In the genomic region with DNA sequence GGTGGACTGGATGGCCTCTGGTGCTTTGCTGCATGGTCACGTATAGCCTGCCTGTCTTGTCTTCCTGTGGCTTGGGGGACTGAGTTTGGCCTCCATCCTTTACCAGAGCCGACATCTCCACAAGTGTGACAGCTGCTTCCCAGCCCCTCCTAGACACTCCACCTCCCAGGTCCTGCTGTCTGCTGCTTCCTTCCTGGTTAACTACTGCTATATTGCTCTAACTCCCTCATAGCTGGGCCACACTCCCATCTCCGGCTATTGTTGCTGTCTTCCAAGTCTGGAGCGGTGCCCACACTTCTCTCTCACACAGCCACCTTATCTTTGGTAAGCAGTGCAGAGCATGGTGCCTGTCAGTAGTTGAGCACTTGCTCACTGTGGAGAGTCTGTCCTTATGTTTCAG, we compare ENCODE assay signal across 8 mouse cellular contexts. TPM values are rescaled to one million over a fixed set of nuclear protein-coding genes. Genes with fewer than 3 reads are reported as not detected.
A peak's percentile ranks its signal among the peaks of the same experiment; 100 is the strongest.
DNase-seq lines count a peak whose midpoint lies in the region; ATAC-seq and TF ChIP-seq lines count a peak whose summit lies in the region.

No protein-coding gene starts in this region.

- peaks cover 59% of the 10 kb centered on the region for H3K36me3 ChIP-seq in G1E (replicated peaks)
- H3K36me3 ChIP-seq in limb, embryonic 12.5 days: peaks cover 49% of the 10 kb centered on the region
- peaks cover 47% of the 10 kb centered on the region for H3K36me3 ChIP-seq in midbrain, embryonic 14.5 days (ENCODE audit: control insufficient read depth, insufficient read depth, low read length)

- 0 out of 2 replicates have a peak overlapping the region, but pooled peaks have one; percentile 23 for H3K27ac ChIP-seq in limb, embryonic 12.5 days
- no peak overlapping the region for H3K27ac ChIP-seq in midbrain, embryonic 14.5 days (replicated peaks; ENCODE audit: low read depth, low read length)

- H3K27me3 ChIP-seq in G1E (ENCODE audit: insufficient read depth, low read length): no peaks in the 10 kb centered on the region
- H3K27me3 ChIP-seq in limb, embryonic 12.5 days: no peaks in the 10 kb centered on the region
- H3K27me3 ChIP-seq in midbrain, embryonic 14.5 days (ENCODE audit: control insufficient read depth, insufficient read depth, low read length): no peaks in the 10 kb centered on the region

- peak overlapping the region; percentile 6; the same call in 1 of the 2 replicates for H3K4me3 ChIP-seq in G1E (ENCODE audit: low read depth, low read length)
- H3K4me3 ChIP-seq in limb, embryonic 12.5 days (replicated peaks): peak overlapping the region; percentile 94; the same call in 1 of the 2 replicates
- H3K4me3 ChIP-seq in midbrain, embryonic 14.5 days (replicated peaks; ENCODE audit: low read depth, low read length): no peak overlapping the region

- no peaks in the 10 kb centered on the region for H3K9me3 ChIP-seq in G1E (replicated peaks)
- H3K9me3 ChIP-seq in limb, embryonic 12.5 days: no peaks in the 10 kb centered on the region
- H3K9me3 ChIP-seq in midbrain, embryonic 14.5 days (ENCODE audit: control insufficient read depth, low read length): no peaks in the 10 kb centered on the region

- H3K4me2 ChIP-seq in limb, embryonic 12.5 days: no peak overlapping the region
- peak overlapping the region; percentile 60; the same call in 1 of the 2 replicates for H3K4me2 ChIP-seq in midbrain, embryonic 14.5 days (ENCODE audit: low read length)

- TF ChIP-seq CTCF in G1E (IDR thresholded peaks at IDR 0.05; ENCODE audit: low read depth, low read length): no peak

- intact Hi-C loops in left cerebral cortex, postnatal 10 days (cut with DNase I): no loop called here

- H3K4me1 ChIP-seq in G1E (ENCODE audit: insufficient read depth, low read depth, low read length): peaks cover 42% of the 10 kb centered on the region
- peaks cover 34% of the 10 kb centered on the region for H3K4me1 ChIP-seq in limb, embryonic 12.5 days (replicated peaks)
- H3K4me1 ChIP-seq in midbrain, embryonic 14.5 days (ENCODE audit: control insufficient read depth, insufficient read depth, low read length): peaks cover 14% of the 10 kb centered on the region

- WGBS in limb, embryonic 12.5 days: 88% methylated on average over 4 of the region's 4 CpGs
- WGBS in midbrain, embryonic 14.5 days: 94% methylated on average over 4 of the region's 4 CpGs

- no peak for DNase-seq in G1E (ENCODE audit: low spot score)
- DNase-seq in c-Kit-positive CD71-positive TER-119-positive erythroid progenitor cells, embryonic 14.5 days (ENCODE audit: low spot score): peak; percentile 54
- DNase-seq in heart, postnatal 4 days: peak; percentile 82
- DNase-seq in midbrain, embryonic 14.5 days: no peak
- no peak for DNase-seq in left cerebral cortex, postnatal 10 days (ENCODE audit: extremely low spot score in 1 of 2, low spot score in 2 of 2)
- no peak for DNase-seq in right cerebral cortex, adult 18-20 months
- no peak for DNase-seq in right cerebral cortex, postnatal 36 days (ENCODE audit: low spot score in 2 of 2)

- H3K9ac ChIP-seq in limb, embryonic 12.5 days (replicated peaks): peak overlapping the region; percentile 83; the same call in 1 of the 2 replicates
- no peak overlapping the region for H3K9ac ChIP-seq in midbrain, embryonic 14.5 days (replicated peaks; ENCODE audit: low read length)

- no peak for ATAC-seq in G1E (ENCODE audit: extremely low read depth, insufficient number of reproducible peaks, low FRiP score, poor library complexity, severe bottlenecking)
- no peak for ATAC-seq in limb, embryonic 12.5 days (ENCODE audit: insufficient number of reproducible peaks, insufficient read depth, low FRiP score, low TSS enrichment, low read depth)
- no peak for ATAC-seq in midbrain, embryonic 14.5 days (ENCODE audit: low FRiP score, low TSS enrichment)

RNA-seq across cellular contexts. Expression of a gene that starts 0.6 kb away (rescaled TPM):
- total RNA-seq in G1E (2014; fragmentation: Nextera tagmentation) (1.8 and 2.6 TPM in 2 replicates), G1E (2017) (0.12 TPM in 1 of 2 replicates, not detected in the other)
- polyA plus RNA-seq in G1E (2012): 3.3 and 4.2 TPM in 2 replicates
- 1 to 10 TPM in 1 of 2 experiments, under 1 TPM in 1; 0.88 to 1.5 TPM for total RNA-seq in heart, postnatal 4 days (2021)
- 0.40 TPM in 1 of 2 replicates, not detected in the other for polyA plus RNA-seq in limb, embryonic 12.5 days (2016; fragmentation: Nextera tagmentation; extraction: Ambion mirVana)
- 0.25 TPM in 1 of 2 replicates, not detected in the other for polyA plus RNA-seq in midbrain, embryonic 14.5 days (2014; fragmentation: Nextera tagmentation; extraction: Ambion mirVana)
- 1 to 10 TPM; 6.3 to 7.3 TPM for total RNA-seq in left cerebral cortex, postnatal 10 days (2021)

RNA-seq across cellular contexts. Expression of a gene that starts 2.3 kb away (rescaled TPM):
- total RNA-seq in G1E (2014; fragmentation: Nextera tagmentation): 21.7 and 22.4 TPM in 2 replicates
- total RNA-seq in G1E (2017): 6.7 and 7.4 TPM in 2 replicates
- polyA plus RNA-seq in G1E (2012): 3.3 and 5.0 TPM in 2 replicates
- total RNA-seq in heart, postnatal 4 days (2021): 10 to 100 TPM; 56.3 to 59.2 TPM
- 33.5 and 37.5 TPM in 2 replicates for polyA plus RNA-seq in limb, embryonic 12.5 days (2016; fragmentation: Nextera tagmentation; extraction: Ambion mirVana)
- 66.0 and 70.9 TPM in 2 replicates for polyA plus RNA-seq in midbrain, embryonic 14.5 days (2014; fragmentation: Nextera tagmentation; extraction: Ambion mirVana)
- total RNA-seq in left cerebral cortex, postnatal 10 days (2021): 10 to 100 TPM; 47.8 to 51.9 TPM

RNA-seq across cellular contexts. Expression of a gene that starts 26.2 kb away (rescaled TPM):
- total RNA-seq in G1E (2014; fragmentation: Nextera tagmentation): 24.6 and 27.5 TPM in 2 replicates
- total RNA-seq in G1E (2017): 0.66 and 0.93 TPM in 2 replicates
- 1.4 and 1.8 TPM in 2 replicates for polyA plus RNA-seq in G1E (2012)
- total RNA-seq in heart, postnatal 4 days (2021): 10 to 100 TPM; 20.6 to 26.0 TPM
- polyA plus RNA-seq in limb, embryonic 12.5 days (2016; fragmentation: Nextera tagmentation; extraction: Ambion mirVana): 2.6 and 3.6 TPM in 2 replicates
- polyA plus RNA-seq in midbrain, embryonic 14.5 days (2014; fragmentation: Nextera tagmentation; extraction: Ambion mirVana): 4.9 and 6.0 TPM in 2 replicates
- total RNA-seq in left cerebral cortex, postnatal 10 days (2021): 10 to 100 TPM; 14.2 to 14.6 TPM

RNA-seq across cellular contexts. Expression of a gene that starts 34.1 kb away (rescaled TPM):
- total RNA-seq in G1E (2014; fragmentation: Nextera tagmentation): 10.6 and 12.3 TPM in 2 replicates
- 10.0 and 12.3 TPM in 2 replicates for total RNA-seq in G1E (2017)
- polyA plus RNA-seq in G1E (2012): 4.7 and 13.7 TPM in 2 replicates
- total RNA-seq in heart, postnatal 4 days (2021): 10 to 100 TPM; 33.3 to 35.3 TPM
- 8.2 and 8.7 TPM in 2 replicates for polyA plus RNA-seq in limb, embryonic 12.5 days (2016; fragmentation: Nextera tagmentation; extraction: Ambion mirVana)
- 15.3 and 17.1 TPM in 2 replicates for polyA plus RNA-seq in midbrain, embryonic 14.5 days (2014; fragmentation: Nextera tagmentation; extraction: Ambion mirVana)
- 10 to 100 TPM; 13.1 to 15.8 TPM for total RNA-seq in left cerebral cortex, postnatal 10 days (2021)

RNA-seq across cellular contexts. Expression of a gene that starts 41.1 kb away (rescaled TPM):
- not detected in 2 replicates for total RNA-seq in G1E (2014; fragmentation: Nextera tagmentation)
- not detected in 2 replicates for total RNA-seq in G1E (2017)
- polyA plus RNA-seq in G1E (2012): not detected in 2 replicates
- 1 to 10 TPM in 1 of 2 experiments, not detected in 1; 4.6 TPM for total RNA-seq in heart, postnatal 4 days (2021)
- polyA plus RNA-seq in limb, embryonic 12.5 days (2016; fragmentation: Nextera tagmentation; extraction: Ambion mirVana): not detected in 2 replicates
- polyA plus RNA-seq in midbrain, embryonic 14.5 days (2014; fragmentation: Nextera tagmentation; extraction: Ambion mirVana): not detected in 2 replicates
- not detected for total RNA-seq in left cerebral cortex, postnatal 10 days (2021)

Comparison
In these comparisons a context has a peak if more than half of its experiments do, and no peak if none do; other contexts are left out.
1. DNase-seq: peak in c-Kit-positive CD71-positive TER-119-positive erythroid progenitor cells, embryonic 14.5 days (single experiment) and heart, postnatal 4 days (single experiment); none in G1E (single experiment), midbrain, embryonic 14.5 days (single experiment), left cerebral cortex, postnatal 10 days (0 of 2), right cerebral cortex, adult 18-20 months (single experiment) and right cerebral cortex, postnatal 36 days (0 of 2).